Mouse (Mus musculus): ENCODE measurements around the gene Magi1. TPM values are rescaled to one million over a fixed set of nuclear protein-coding genes. Genes with fewer than 3 reads are reported as not detected.

The Magi1 gene
- total RNA-seq, 2 experiments from 2014 or later: 14.3 to 16.6 TPM

DNA sequence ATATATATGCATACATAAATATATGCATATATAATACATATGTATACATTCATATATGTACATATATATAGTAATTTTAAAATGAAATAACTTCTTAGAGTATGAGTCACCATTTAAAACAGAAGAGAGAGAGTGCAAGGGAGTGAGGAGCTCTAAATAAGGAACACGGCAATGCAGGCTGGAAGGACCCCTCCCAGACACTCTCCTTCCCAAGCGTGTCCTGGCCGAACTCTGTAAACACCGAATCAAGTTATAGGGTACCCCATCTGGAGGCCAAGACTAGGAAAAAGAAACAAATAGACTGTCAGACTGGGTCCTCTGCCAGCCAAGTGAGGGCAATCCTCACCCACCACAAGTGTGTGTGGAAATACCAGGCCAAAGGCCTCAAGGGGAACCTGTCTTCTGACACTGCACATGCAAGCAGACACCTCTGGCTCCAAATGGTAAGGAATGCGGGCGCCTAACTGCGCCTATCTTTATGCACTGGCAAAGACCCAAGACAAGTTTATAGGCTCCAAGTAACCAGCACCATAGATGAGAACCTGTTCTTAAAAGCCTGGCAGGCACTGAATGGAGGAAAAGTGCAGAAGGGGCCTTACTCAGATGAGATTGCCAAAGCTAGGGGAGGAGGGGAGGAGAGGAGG lies 68.7 kb downstream of the Magi1 start:
- intact Hi-C loops (cut with DNase I): no loop called here
- DNase-seq: peak in 1 of 2 experiments; percentile 31

DNA sequence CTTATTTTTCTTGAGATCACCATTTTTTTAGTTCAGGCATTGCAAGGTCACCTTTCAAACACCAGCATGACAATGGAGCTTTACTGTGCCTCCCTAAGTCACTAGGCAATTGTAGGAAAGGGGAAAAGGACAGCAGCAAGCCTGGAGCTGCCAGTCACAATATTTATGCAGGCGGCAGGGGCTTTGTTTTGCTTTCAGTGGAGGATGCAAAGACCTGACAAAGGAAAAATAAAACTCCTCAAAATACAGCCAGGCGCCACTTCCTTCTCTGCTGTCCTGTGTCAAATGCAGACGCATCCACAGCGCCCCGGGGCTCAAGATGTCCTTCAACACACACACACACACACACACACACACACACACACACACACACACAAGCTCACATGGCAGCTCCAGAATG lies 77.8 kb downstream of the Magi1 start:
- DNase-seq: no peak
- intact Hi-C loops (cut with DNase I): no loop called here

DNA sequence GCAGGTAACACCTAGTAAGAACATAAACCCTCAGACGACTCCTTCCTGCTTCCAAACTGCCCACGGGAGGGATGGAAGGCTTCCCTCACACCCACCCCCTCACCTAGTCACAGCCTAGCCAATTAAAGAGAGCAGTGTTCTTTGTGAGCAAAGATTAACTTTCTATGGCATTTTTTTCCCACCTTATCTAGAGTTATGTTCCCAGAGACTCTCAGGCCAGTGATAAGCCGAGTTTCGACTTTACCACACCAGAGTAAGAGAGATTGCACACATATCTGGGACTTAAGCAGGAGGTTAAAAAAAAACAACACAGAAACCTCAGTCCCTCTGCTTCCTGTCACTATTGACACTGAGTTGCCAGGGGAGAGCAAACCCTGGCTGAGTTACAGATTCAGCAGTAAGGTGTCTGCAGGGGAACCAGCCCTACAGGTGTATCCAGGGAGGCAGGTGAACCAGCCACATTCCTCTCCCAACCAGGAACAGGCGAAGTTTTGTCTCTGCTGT lies 80.0 kb downstream of the Magi1 start:
- no peak for DNase-seq
- intact Hi-C loops (cut with DNase I): no loop called here

DNA sequence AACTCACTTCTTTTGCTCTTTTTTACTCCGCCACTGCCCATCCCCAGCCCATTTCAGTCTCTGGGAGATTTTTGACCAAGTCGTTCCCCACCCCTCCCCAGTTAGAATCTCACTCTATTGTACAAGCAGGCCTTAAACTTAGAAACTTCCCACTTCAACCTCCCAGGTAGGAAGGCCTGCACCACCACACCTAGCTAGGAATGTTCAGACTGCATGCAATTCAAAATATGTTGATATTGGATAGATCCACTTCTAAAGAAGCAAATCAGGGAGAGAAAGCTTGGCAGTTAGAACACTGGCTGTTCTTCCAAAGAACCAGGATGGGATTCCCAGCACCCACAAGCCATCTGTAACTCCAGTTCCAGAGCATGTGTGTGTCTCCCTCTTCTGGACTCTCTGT lies 81.8 kb downstream of the Magi1 start:
- intact Hi-C loops (cut with DNase I): no loop called here
- DNase-seq: no peak

DNA sequence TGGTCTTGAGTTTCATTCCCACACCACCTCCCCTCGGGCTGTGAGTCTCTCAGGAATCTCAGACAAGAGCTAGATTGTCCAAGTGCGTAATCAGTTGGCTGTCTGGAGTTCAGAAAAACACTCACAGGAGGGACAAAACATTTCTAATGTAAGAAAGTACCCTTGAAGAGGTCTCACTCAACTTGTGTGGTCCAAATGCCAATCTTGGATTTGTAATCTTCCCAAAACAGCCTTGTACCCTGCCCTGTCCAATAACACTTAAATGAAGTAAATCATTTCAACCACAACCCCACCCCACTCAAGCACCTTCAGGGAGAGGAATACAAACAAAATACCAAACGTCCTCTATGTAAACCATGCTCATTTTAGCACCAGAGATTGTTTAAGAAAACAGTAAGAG lies 82.8 kb downstream of the Magi1 start:
- no peak for DNase-seq
- intact Hi-C loops (cut with DNase I): no loop called here

DNA sequence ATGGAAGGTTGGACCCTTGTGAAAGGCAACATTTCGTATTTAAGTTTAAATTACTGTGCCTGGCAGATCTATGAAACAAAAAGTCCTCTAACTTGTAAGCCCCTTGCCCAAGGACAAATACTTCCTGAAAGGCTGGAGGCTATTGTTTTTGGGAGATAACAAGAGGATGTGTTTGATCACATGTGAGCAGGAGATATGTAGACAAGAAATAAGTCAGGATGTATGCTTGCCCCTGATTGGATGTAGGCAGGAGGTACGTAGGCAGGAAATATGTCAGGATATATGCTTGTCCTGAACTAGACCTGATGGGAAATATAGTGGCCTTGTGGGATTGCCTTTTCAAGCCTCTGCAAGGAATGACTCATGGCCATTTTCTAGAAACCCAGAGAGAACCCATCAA lies 84.0 kb downstream of the Magi1 start:
- no peak for DNase-seq
- intact Hi-C loops (cut with DNase I): no loop called here

DNA sequence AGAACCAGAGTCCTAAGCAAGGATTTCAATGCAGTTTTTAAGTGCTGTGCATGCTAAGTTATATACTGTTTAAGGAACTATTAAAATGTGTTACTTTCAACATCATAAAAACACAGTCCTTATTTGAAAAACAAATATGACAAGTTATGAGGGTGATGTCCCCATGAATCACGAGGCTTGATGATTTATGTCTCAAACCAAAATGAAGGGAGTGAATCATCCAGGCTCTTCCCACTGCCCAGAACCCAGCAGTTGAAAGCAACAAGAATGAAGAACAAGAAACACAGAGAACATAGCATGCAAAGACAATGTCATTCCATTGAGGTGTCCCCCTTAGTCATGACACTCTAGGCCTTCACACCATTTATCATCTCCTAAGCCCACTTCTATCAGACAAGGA lies 85.9 kb downstream of the Magi1 start:
- intact Hi-C loops (cut with DNase I): no loop called here
- DNase-seq: no peak

DNA sequence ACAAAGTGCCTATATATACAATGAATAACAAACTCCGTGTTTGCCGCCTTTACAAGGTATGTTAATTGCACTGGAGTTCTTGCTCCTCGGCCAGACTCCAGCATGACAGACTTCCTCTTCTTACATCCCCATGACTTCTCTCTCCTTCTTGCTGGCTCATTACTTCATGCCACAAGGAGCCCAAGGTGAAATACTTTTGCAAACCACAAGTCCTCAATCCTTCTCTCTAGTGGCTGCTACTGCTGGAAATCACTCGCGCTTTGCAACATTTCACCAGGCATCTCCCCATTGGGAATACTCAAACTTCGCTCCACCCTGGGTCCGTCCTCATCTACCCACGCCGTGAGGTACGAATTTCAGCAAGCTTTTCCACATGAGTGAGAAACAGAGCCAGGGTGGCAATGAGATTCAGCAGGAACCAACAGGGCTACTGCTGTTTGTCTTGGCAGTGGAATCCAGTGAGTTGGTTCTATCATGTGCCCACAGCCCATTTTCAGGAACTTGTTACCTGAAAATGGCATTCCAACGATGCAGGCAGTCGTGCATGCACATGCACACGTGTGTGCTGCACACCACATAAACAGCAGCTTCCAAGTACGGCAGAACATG lies 88.3 kb downstream of the Magi1 start:
- intact Hi-C loops (cut with DNase I): no loop called here
- no peak for DNase-seq

DNA sequence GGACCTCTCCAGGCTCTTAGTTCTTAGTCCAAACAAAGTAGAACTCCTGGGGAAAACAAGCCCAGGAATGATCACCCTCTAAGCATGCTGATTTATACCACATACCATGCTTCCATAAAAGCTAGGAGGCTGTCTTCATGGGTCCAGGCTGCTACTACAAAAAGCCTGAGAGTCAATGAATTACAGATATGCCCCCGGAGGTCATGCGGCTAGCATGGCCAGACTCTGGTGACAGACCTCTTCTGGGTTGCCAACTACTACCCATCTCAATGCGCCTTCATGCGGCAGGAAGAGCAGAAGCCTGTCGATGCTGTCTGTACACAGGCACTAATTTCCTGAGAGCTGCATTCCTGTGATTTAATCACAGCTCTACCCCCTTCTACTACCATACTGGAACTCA lies 92.9 kb downstream of the Magi1 start:
- DNase-seq: no peak
- intact Hi-C loops (cut with DNase I): no loop called here

DNA sequence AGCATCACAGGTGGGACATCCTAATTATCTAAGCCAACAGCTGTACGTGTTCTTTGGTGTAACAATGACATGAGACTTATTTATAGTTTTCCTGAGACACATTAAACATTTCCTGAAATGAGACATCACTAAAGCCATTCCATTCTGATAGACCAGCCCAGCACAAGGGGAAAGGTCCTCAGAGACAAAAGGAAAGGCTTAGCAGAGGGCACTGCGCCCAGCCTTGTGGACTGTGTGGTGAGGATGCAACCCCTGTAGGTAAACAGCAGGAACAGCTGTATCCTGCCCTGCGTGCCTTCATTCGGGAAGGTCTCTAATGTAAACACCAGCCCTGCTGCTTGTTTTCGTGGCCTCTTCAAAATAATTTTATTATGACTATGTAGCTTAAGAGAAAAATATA lies 94.3 kb downstream of the Magi1 start:
- intact Hi-C loops (cut with DNase I): no loop called here
- DNase-seq: no peak

DNA sequence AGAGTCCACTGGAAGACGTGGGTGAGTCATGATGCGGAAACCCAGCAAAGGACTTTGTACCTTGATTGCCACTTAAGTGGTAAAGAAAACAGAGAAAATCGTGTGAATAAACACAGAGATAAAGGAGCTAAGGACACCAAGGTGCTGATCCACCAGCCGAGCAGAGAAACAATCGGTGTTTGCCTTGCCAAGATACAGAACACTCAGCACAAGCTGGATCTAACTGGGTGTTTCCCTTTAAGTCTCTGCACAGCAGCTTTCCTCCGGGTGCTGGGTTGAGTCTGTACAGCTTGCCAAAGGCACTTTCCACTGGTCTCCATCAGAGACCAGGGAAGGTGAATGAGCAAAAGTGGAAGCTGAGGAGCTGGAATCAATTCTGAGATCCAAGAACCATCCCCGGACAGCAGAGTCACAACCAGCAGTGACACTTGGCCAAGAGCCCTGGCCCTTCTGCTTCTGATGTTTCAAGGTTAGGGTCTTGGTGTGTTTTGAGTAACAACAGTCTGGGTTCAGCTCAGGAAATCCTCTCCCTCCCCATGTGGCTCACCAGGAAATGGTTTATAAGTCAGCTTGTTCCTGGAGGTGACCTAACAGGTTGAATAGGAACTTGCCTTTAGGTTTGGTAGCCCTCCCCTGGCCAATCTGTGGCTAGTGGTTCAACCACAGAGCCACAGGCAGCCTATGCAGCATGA lies 96.9 kb downstream of the Magi1 start:
- intact Hi-C loops (cut with DNase I): loop anchor here (1.0 to 2.0 kb wide), 4 partner anchors 38 to 106 kb away; partner anchors contain the start of gene Magi1
- DNase-seq: peak; percentile 32 to 47

DNA sequence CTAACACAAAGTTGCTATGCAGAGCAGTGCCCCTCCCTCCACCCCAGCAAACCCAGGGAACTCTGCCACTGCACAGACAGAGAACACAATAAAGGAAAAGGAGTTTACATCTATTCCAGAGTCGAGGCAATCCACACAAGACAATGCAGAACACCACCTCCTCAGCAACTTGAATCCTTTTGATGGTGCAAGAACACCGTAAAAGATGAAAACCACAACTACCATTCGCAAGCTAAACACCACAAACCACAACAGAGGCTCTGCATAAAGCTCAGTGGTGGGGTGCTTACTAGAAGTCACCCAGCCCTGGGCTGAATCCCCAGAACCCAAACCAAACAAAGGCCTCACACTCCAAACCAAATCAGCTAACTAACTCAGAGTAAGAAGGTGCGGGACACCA lies 99.4 kb downstream of the Magi1 start:
- intact Hi-C loops (cut with DNase I): no loop called here

DNA sequence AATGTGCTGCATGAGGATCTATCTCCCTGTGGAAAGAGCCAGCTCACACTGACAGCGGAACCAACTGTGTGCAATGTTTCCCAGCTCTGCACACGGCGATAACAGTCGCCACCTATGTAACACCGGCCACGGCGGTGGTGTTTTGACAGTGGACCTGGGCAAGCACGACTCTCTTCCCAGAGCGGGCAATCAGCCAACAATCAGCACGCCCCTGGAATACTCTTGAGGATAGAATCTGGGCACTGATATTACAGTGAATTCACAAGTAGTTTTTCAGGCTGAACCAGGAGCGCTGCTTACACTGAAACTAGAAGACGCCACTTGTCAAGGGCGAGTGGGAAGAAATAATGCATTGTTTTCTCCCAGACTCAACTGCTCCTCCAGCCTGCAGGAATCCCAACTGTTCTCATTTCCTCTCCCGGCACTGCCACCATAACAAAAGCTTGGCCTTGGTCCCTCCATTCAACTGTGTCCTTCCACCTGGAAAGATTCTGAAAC lies 100.3 kb downstream of the Magi1 start:
- intact Hi-C loops (cut with DNase I): no loop called here
- DNase-seq: peak; percentile 42 to 49

More for the DNA sequence above, 99.4 kb downstream of the Magi1 start:
- DNase-seq: no peak

DNA sequence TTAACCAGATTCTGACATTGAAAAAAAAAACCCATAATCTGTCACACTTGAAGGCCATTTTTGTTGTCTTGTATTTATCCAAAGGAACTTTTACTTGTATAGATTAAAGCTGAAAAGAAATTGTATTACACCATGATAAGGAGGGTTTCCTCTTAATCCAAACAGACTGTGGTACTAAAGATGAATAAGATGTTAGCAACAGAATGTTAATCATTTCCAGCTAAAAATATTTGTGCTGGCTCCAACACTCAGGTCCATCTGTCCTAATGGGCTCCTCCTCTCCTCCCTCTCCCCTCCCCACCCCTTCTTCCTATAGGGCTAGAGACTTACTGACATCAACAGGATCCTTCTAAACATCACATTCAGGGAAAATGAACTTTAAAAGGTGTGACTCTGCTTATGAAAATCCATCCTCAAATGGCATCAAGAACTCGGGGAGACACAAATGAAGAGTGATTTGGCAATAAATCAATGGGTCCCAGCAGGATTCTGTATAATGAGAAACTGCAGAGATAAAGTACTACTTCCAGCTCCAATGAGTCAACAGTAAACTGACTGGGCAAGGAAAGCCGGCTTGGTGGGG lies 102.0 kb downstream of the Magi1 start:
- intact Hi-C loops (cut with DNase I): no loop called here
- DNase-seq: no peak

DNA sequence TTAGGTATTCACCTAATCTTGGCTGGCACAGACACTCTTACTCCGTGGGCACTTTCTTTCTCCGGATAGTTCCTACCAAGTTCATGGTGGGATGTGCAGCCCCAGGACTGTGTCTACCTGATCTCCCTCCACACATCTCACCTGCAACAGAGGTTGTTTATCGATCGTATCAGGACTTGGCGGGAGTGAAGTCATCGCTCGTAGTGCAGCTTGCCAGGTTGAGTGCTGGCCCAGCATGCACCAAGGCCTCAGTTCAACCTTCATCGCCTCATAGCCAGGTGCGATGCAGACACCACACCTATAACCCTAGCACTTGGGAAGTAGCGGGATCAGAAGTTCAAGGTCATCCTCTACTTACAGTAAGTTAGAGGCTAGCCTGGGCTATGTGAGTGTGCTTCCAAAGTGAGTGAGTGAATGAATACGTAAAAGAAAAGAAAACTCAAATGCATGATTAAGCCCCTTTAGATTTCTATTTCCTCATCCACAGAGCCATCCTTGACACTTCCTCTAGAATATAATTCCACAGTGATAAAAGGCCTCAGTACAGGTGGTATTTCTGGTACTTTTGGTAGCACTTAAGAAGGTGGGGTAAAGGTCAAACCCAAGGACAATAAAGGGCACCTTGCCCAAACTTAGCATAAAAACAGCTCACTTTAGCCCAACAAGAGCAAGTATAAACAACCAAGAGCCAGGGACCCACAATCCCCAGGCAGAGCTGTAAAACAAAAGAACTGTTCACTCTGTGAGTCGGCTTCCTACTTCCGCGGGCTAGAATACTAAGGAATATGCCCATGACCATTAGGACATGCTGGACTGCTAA lies 103.2 kb downstream of the Magi1 start:
- no peak for DNase-seq
- intact Hi-C loops (cut with DNase I): no loop called here

DNA sequence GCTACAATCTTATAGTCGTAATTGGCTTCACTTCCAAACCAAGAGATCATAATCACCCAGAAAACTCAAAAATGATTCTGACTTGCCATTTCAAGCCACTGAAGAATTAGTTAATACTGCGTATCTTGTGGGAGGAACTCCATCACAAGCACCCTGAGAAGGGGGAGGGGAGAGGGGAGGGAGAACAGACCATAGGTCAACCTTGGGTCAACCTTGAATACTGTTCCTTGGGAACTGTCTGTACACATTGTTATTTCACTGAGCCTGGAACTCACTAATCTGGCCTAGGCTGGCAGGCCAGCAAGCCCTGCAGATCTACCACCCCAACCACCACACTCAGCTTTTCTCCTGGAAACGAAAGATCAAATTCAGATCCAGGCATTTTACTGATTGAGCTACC lies 106.2 kb downstream of the Magi1 start:
- DNase-seq: no peak
- intact Hi-C loops (cut with DNase I): no loop called here

DNA sequence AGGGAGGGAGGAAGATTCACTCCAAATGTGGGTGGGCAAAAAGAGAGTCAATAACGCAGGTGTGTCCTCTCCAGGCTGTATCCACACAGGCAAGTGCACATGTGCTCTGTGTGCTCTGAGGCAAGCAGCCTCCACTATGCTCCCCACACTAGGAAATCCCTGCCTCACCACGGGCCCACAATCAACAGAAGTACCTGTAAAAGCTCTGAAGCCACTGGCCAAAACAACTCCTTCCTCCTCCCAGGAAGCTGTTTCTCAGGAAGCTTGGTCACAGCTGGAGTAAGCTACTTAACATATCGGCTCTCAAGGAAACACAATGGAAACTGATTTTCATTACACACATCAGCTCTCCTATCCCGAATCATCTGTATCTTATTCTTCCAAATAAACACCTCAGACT lies 107.0 kb downstream of the Magi1 start:
- intact Hi-C loops (cut with DNase I): no loop called here
- no peak for DNase-seq

DNA sequence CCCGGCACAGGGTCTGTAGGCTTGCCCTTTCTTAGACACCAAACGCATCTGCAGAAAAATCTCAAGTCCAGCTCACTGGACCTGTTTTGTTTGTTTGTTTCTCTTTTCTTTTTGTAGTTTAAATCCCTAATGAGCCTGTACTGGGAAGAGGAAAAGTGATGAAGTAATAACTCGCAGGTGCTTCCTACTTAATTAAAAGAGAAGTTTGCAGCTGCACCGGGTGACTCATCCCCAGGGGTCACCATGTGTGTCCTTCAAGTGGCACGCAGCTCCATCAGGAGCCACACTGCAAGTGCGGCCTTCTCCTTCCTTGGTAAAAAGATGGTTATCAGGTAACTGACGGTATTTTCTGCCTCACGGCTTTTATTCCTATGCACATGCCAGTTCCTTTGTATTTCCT lies 112.5 kb downstream of the Magi1 start:
- no peak for DNase-seq
- intact Hi-C loops (cut with DNase I): no loop called here

DNA sequence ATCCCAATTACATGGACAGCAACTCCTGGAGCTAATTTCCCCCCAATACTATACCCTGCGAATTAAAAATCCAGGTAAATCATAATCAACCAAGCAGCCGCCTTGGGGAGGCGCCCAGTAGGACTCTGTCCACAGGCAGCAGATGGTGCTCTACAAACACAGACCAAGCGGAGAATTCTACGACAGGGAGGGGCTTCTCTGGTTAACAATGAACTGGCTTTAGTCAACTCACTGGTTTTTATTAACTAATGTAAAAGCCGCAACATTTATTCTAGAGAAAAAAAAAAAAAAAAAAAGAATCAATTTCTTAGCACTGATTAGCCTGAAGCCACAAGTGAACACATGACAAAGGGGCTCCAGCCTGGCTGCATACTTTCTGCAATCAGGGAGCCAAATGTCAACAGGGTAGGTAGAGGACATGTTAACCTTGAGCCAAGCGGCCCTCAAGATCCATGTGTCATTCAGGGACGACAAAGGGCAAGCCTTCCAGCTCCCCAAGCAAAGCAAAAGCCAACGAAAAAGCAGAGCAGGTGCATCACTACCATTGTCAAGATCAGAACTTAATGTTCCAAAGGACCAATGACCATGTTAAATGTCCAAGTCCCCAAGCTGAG lies 114.0 kb downstream of the Magi1 start:
- DNase-seq: no peak
- intact Hi-C loops (cut with DNase I): no loop called here

DNA sequence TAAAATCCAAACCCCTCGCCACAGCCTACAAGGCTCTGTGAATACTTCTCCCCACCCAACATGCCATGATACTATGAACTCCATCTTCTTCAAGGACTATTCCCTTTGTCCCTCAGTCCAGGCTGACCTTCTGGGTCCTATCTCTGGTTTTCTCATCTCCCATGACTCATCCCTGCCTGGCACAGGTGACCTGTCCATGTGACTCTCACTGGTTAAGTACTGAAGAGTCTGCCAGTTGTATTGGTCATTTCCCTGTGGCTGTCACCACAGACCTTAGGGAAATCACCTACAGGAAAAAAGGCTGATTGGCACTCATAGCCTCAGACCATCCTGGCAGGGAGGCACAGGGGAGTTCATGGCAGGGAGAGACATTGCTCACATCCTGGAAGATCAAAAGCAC lies 117.8 kb downstream of the Magi1 start:
- no peak for DNase-seq
- intact Hi-C loops (cut with DNase I): no loop called here
